Mouse (Mus musculus) Patski (cell line): Measurements from ENCODE around the gene 2210017I01Rik. TPM values are rescaled to one million over a fixed set of nuclear protein-coding genes. Genes with fewer than 3 reads are reported as not detected.

Experiments used
- ATAC-seq: fragments of 100-300 bp; one replicate; pipeline ENCODE4 v1.8.0; 2021
- CTCF ChIA-PET: fragments of 350-600 bp; sonication (Branson Sonifier 250); formaldehyde crosslinking; loops from one replicate; lab custom pipeline; 2022; ENCODE audit warnings: inconsistent platforms; lab: Charles Lee
- POLR2A ChIA-PET: fragments of 350-600 bp; sonication (Branson Sonifier 250); formaldehyde crosslinking; loops from one replicate; lab custom pipeline; 2022; ENCODE audit warnings: antibody characterized with exemption, inconsistent platforms; lab: Charles Lee
- DNase-seq: peaks from one replicate; pipeline ENCODE4 v3.0.0-alpha.2; 2011; ENCODE audit warnings: low read depth, low spot score
- H3K27me3 ChIP-seq: fragments of 371-371 bp; one replicate; pipeline ENCODE4 v1.5.1; 2021
- CTCF ChIP-seq: fragments of 100-300 bp; IDR thresholded peaks from one replicate; pipeline ENCODE4 v1.5.1; 2021
- in situ Hi-C: fragments of 300-500 bp; cut with MboI; formaldehyde crosslinking; loops from 3 replicates; pipeline ENCODE4 v1.11.1; 2018; ENCODE audit warnings: low pct_unique_long_range_greater_than_20kb, mixed read lengths
- polyA plus RNA-seq: library from polyadenylated mRNA; unstranded; gene quantifications from one replicate; pipeline ENCODE4 v1.2.3, GENCODE M21; 2021

The 2210017I01Rik gene
- polyA plus RNA-seq, 1 experiment from 2014 or later = not detected

GRCm38 (mm10) chr3:92599973-92600372, 7.3 kb downstream of the 2210017I01Rik start:
- peaks cover 17% of the 10 kb centered on the region for H3K27me3 ChIP-seq
- in situ Hi-C loops = loop anchor here (5.0 kb wide), 2 partner anchors 203 to 448 kb away; no protein-coding TSS in a partner anchor
- no peak for ATAC-seq
- no peak for TF ChIP-seq CTCF
- CTCF ChIA-PET = interaction anchor here (1.0 to 4.0 kb wide), 8 partner anchors 8 to 481 kb away, joined by 3 to 18 read pairs (median 4); partner anchors contain the start of gene Smcp
- DNase-seq = no peak
- POLR2A ChIA-PET = no interaction called here

GRCm38 (mm10) chr3:92598429-92598828, 8.9 kb downstream of the 2210017I01Rik start:
- H3K27me3 ChIP-seq = peaks cover 17% of the 10 kb centered on the region
- DNase-seq (no peak), ATAC-seq (no peak)
- TF ChIP-seq CTCF = no peak
- ChIA-PET CTCF (no interaction called here), POLR2A (no interaction called here)
- in situ Hi-C loops = no loop called here

GRCm38 (mm10) chr3:92588858-92589257, 18.4 kb downstream of the 2210017I01Rik start, which contains the start of gene Smcp:
TSS of gene Smcp (minus strand) at chr3:92588997.
- ChIA-PET CTCF (interaction anchor here (1.0 to 3.9 kb wide), 2 partner anchors 12 to 435 kb away, joined by 3 to 18 read pairs; no protein-coding TSS in a partner anchor), POLR2A (no interaction called here)

GRCm38 (mm10) chr3:92587190-92587589, 20.1 kb downstream of the 2210017I01Rik start:
- POLR2A ChIA-PET = no interaction called here

More at GRCm38 (mm10) chr3:92588858-92589257, 18.4 kb downstream of the 2210017I01Rik start, which contains the start of gene Smcp:
- TF ChIP-seq CTCF = no peak
- in situ Hi-C loops = no loop called here
- no peak for DNase-seq
- peaks cover 16% of the 10 kb centered on the region for H3K27me3 ChIP-seq
- no peak for ATAC-seq

DNA sequence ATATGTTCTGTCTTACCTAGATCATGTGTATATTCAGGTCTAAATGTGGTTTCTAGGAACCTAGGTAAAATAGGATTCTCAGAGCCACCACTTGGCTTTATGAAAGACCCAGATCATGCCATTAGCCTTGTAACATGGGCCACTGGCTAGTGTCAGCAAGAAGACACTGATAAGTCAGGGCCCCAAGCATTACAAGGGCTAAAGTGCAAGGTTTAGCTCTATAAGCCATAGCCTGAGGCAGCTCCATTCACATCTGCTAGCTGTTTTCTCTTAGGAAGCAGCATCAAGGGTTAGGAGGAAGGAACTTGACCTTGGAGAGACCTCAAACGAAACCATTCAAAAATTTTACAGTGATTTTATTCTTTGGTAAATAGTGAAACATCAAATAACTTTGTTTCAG, 22.2 kb downstream of the 2210017I01Rik start:
- no peak for DNase-seq
- ChIA-PET POLR2A (no interaction called here), CTCF (no interaction called here)
- TF ChIP-seq CTCF = no peak
- no peak for ATAC-seq
- H3K27me3 ChIP-seq = peaks cover 24% of the 10 kb centered on the region
- in situ Hi-C loops = no loop called here

More at GRCm38 (mm10) chr3:92587190-92587589, 20.1 kb downstream of the 2210017I01Rik start:
- peaks cover 24% of the 10 kb centered on the region for H3K27me3 ChIP-seq
- CTCF ChIA-PET = interaction anchor here (3.9 kb wide), 1 partner anchor 14 kb away, joined by 18 read pairs; no protein-coding TSS in a partner anchor
- ATAC-seq = no peak
- TF ChIP-seq CTCF = no peak
- in situ Hi-C loops = no loop called here
- no peak for DNase-seq

GRCm38 (mm10) chr3:92583164-92583826, 24.0 kb downstream of the 2210017I01Rik start:
- no peak for DNase-seq
- in situ Hi-C loops = no loop called here
- ATAC-seq = no peak
- no peak for TF ChIP-seq CTCF
- peaks cover 24% of the 10 kb centered on the region for H3K27me3 ChIP-seq
- ChIA-PET CTCF (no interaction called here), POLR2A (no interaction called here)

DNA sequence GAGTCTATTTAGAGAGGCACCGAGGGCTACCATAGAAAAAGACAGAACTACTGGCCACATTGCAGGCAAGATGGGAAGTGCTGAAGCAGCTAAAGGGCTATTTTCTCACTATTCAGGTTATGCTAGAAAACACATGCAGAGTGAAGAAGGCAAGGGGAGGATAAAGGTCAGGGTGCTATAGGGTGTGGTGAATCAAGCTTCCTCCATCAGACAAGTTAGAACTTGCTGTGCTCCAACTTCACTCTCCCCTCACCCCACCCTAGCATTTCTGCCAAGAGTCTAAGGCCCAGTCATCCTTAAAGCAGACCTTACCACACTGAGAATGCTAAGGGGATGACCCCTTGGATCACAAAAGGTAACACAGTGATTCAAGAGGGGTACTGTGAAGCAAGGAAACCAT, 27.8 kb downstream of the 2210017I01Rik start:
- ATAC-seq (no peak), DNase-seq (no peak)
- POLR2A ChIA-PET = no interaction called here
- in situ Hi-C loops = no loop called here
- H3K27me3 ChIP-seq = peaks cover 24% of the 10 kb centered on the region
- CTCF ChIA-PET = interaction anchor here (1.1 kb wide), 1 partner anchor 10 kb away, joined by 3 read pairs; no protein-coding TSS in a partner anchor
- no peak for TF ChIP-seq CTCF

DNA sequence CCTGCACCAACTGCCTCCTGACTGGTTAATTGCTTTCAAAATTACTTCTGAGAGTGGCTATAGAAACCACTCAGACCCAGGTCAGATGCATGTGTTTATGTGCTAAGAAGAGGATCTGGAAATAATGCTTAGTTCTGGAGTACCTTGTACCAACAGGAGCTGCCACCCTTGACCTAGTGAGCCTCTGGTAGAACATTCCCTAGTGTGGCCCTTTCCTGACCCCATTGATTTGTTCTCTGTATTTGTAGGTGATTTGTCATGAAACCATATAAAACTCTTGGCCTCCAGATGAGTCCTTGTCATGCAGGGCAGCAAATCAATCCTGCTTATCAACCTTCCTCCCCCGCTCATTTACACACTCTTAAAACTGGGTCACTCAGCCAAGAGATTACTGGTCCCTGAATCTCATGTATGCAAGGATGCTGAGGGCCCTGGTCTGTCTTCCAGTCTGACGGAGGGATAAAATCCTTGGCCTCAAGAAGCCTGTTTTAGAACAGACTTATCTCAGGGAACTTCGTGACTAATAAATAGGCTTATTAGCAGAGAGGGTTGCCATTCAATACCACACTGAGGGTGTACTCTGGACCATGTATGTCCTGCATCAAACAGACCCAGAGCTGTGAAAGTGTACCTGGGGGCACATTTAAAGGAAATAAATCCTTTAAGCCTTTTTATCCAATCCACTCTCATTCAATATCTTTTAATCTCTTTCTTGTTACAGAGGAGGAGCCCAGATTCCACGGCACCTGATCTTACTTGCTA, 28.5 kb downstream of the 2210017I01Rik start:
- H3K27me3 ChIP-seq = peaks cover 29% of the 10 kb centered on the region

DNA sequence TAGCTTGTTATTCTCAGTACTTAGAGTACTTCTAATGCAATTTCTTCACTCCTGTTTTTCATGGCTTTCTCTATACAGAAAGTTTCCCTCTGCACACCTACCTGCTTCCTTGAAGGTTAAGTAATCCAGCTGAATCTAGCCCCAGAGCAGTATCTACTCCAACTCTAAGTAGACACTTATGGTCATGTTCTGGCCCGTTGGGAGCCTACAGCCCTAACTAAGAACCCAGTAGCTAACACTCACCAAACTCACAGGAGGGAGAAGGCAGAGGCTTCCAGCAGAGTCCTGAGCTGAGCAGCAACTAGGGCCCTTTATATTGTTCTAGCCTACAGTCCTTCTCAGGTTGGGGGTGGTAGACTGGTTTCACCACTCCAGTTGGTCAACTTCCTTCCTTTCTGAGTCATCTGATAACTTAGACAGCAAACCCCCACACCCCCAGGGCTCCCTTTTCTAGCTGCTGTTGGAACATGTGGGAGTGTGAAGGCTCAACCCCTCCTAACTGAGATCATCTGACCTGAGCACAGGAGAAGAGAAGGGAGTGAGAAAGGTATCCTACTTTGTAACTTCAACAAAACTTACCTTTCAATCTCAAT, 33.7 kb downstream of the 2210017I01Rik start, which contains the start of gene Ivl:
Ivl (minus strand) TSS at position 287 of the 593 bp plus-strand sequence.
- ATAC-seq = no peak

More for the DNA sequence above, 28.5 kb downstream of the 2210017I01Rik start:
- CTCF ChIA-PET = interaction anchor here (1.1 kb wide), 1 partner anchor 11 kb away, joined by 3 read pairs; no protein-coding TSS in a partner anchor
- ATAC-seq (no peak), DNase-seq (no peak)
- in situ Hi-C loops = no loop called here
- TF ChIP-seq CTCF = no peak
- POLR2A ChIA-PET = no interaction called here

More for the DNA sequence above, 33.7 kb downstream of the 2210017I01Rik start, which contains the start of gene Ivl:
- H3K27me3 ChIP-seq = peaks cover 12% of the 10 kb centered on the region
- POLR2A ChIA-PET = no interaction called here
- in situ Hi-C loops = no loop called here
- no peak for DNase-seq
- TF ChIP-seq CTCF = no peak
- CTCF ChIA-PET = interaction anchor here (1.1 to 1.2 kb wide), 2 partner anchors 9 to 29 kb away, joined by 3 read pairs; no protein-coding TSS in a partner anchor
